Mouse (Mus musculus) heart, adult 9 months (tissue): ENCODE data around the gene Gbp8.
"Not testable (repeated sequence)": the region's sequence is repeated elsewhere in the genome, so short reads cannot be mapped to it uniquely, and the experiment has no call there.

Experiments used
- DNase-seq, 2 experiments: peaks; one replicate each; pipeline ENCODE4 v3.0.0; 2022; ENCODE audit warnings: low spot score in 2 of 2

Gene Gbp8

DNA sequence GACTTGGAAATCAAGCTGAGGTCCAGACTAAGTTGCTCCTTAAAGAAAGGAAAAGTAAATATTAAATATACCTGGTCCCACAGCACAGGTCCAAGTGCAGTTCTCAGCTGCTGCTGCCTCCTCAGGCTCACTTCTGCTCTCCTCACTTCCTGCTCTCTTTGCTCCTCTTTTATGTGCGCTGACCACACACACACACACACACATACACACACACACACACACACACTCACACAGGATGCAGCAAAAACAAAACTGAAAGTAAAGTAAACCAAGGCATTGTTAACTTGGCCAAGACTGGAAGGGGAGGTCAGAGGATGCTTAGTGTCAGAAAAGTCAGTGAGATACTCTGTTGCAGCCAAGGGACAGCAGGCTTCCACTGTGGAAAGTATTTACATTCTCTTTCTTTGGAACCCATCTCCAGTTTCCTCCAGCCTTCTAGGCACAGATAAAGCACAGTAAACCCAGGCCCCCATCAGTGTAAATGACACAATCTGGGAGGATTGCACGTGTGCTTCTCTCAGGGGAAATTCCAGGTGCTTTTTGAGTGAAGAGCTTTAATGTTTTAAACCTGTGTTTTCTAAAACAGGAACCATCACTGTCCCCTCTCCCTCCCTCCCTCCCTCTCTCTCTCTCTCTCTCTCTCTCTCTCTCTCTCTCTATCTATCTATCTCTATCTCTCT lies at the start of gene Gbp8, which contains the start of the genes Gbp9 and Gbp4:
Gbp8 (minus strand) TSS at position 132 of the 680 bp plus-strand sequence.
Gbp9 (minus strand) TSS at position 131 of the 680 bp plus-strand sequence.
Gbp4 (minus strand) TSS at position 178 of the 680 bp plus-strand sequence.
- DNase-seq: peak; percentile 52 to 54

DNA sequence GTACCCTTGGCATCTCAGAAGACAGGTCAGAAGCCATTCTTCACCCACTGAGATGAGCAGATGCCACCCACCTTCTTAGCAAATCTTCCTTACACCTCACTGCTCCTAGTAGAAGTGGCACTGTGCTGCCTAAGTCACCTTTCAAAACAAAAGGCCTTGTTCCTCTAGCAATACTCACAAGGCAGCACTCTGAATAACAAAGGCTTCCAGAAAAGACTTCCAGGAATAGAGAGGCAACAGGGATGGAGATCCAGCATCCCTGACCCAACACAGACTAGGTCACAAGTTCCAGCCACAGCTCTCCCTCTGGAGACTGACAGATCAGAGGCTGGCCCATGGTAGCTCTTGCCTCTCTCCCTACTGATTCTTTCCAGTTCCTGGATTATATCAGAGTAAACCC lies 42.1 kb upstream of the Gbp8 start:
- no peak for DNase-seq

DNA sequence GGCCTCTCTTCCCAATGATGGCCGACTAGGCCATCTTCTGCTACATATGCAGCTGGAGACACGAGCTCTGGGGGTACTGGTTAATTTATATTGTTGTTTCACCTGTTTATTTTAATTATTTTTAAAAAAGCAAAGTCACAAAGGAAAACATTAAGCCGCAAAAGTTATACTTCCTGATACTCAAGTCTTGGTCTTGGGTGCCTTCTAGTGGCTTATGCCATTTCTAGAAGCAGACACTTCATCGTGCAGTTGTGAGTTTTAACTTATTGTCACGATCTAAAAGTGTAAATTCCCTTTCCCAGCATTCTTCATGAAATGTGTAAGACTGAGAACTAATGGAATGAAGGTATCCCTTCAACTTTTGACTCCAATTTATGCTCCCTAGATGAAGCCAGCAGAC lies 17.2 kb upstream of the Gbp8 start:
- DNase-seq: no peak

DNA sequence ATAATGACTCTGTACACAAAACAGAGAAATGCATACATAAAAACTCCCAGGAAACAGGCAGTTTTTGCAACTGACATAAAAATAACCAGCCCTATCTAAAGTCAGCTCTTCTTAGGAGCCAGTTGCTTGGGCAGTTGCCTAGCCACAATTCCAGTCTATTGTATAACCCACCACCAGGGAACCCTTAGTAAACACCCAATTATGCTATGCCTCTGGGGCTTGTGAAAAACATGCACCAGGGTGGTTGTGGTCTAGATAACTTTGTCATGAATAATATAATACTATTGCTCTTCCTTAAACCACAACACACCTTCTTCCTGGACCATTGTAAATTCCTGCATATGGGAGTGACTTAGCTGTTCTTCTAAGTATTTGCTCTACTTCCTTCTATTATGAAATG lies 14.7 kb upstream of the Gbp8 start:
- DNase-seq: no peak

DNA sequence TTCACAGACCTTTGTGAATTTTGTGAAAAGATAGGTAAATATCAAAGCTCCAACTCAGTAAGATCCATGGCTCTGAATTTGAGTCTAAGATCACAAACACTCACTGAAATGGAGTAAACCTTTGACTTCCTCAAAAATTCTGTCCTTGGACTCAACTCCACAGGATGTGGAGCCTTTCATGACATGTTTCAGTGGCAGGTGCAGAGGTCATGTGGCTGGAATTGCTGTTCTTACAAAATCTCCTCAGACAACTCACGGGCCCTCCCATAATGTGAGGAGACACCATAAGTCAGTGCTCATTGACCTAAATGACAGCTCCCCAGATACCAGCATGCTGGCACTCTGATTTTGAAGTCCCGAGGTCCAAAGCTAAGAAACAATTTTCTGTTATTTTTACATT lies 8.7 kb upstream of the Gbp8 start:
- DNase-seq: not testable (repeated sequence)

DNA sequence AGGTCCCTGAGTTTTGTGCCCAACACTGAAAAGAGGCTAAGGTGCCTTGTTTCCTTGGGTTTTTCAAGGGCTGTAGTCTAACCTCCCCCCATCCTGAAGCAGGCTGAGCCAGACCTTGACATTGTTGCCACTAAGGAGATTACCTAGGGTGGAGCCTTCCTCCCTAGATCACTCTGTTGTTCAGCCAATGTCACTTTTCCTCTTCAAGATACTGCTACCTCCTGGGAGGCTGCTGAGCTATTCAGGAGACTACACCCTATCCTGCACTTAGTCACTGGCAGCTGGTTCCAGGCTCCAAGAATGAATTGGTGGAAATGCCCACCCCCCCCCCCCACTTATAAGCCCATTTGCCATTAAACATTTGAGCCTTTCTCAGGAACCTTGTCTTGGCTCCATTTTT lies 7.1 kb upstream of the Gbp8 start:
- DNase-seq: peak; percentile 59 to 87

DNA sequence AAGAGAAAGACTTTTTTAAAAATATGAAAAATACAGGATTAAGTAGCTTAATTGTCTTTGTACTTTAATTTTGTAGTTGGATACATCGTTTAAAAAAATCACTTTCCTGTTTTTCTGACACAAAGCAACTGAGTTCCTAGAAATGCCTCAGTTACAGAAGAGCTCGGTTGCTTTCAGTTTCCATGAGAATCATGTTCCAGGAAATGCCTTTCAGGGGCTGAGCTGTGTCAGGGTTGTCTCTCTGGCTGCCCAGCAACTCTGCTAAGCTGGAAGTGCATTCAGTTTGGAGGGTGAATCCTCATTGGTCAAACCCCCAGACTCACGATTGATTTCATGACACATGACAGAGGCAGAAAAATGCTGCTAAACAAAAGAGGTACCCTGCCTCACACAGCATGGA lies 6.4 kb upstream of the Gbp8 start:
- peak; percentile 31 to 64 for DNase-seq

DNA sequence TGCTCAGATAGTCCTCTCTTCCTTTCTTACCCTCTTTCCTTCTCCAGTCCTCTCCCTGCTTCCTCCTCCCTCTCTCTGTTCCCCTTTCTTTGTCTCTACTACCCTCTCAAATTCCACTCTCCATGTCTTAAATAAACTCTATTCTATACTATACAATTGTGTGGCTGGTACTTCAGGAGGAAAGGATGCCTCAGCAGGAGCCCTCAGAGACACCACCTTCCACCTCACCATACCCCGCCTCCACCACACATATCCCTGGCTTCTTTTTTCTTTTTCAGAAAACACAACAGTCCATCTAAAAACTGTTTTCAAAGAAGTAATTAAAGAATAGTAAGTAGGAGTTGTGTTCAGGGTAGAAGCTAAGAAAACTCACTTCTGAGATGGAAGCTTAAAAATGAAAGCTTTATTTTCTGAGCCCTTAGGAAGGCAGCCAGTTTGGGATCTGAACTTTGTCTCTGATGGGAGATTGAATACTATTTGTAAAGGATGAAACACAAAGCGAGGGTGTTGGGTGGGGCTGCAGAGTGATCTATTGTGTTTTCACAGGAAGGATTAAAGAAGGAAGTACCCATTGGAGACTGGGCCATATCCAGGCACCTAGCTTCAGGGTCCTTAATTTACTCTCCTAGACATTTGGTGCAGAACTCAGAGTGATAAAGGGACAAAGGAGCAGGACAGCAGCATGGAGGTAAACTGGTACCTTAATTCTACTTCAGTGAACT lies 910 bp upstream of the Gbp8 start:
- DNase-seq: not testable (repeated sequence)

DNA sequence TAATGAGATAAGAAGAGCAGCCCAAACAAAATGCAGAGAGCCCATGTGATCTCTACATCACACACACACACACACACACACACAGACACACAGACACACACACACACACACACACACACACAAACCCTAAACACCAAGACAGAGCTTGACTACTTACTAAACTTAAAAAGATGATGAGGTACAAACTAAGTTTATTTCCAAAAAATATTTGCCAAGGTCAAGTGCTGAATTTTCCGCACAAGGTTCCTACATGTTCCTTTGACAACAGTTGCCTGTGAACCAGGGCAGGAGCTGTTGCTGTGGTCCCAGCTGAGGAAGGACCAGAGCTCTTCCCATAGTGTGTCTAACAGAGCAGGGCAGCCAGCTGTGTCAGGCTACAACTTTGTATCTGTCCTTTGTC lies 434 bp downstream of the Gbp8 start:
- DNase-seq: no peak

DNA sequence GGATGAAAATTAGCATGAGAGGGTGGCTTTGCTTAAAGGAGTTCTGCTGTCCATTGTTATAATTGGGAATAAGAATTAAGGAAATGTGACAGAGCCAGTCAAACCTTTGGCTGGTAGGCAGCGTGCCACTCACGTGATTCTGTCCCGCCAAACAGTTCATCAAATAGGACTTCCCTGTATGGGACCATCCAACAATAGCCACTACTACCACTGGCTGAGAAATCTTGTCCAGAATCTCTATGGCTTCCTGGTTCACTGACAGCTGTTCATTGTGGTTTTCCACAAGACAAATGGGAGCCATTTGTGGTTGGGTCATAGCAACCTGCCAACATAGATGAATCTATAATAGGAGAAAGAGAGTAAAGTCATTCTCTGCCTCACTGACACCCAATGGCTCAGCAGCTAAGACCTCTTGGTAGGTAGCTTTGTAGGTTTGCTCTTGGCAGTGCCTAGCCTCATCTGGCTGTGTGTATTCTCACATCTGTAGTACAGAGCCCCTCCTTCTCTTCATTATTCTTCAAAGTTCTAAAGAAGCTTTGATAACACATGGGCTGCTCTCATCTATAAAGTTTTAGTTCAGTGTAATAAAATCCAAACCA lies 2.5 kb downstream of the Gbp8 start:
- DNase-seq: not testable (repeated sequence)

DNA sequence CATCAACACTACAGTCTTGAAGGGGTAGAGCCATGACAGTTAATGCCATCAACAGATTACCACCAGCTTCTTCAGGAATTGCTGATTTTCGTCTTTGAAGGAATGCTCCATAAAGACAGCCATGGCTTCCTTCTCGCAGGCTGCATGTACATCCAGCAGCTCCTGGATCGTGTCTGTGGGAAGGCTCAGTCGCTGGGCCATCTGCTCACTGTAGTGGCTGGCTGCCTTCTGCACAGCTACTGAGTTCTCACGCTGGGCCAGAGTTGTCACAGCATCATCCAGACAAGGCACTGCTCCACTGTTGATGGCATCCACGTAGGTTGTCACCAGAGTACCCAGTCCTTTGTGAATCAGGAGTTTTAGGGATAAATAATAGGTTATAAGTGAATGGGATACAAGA lies 17.6 kb downstream of the Gbp8 start:
- not testable (repeated sequence) for DNase-seq

DNA sequence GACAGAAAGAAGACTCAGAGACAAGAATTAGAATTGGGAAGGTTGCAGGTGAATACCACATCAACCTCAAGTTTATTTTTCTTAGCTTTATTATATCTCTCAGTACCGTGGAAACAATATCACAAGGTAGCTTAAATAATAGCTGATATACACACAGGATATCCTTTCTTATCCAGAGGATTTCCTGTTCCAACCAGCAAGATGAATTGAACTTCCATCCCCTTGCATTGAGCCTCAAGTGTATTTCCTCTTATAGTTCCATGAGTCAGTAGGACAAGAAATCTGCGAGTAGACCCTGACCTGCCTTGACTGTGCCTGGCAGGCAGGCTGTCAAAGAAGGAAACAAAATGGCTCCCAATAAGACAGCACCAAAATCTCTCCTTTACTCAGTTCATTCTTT lies 23.6 kb downstream of the Gbp8 start:
- DNase-seq: no peak

DNA sequence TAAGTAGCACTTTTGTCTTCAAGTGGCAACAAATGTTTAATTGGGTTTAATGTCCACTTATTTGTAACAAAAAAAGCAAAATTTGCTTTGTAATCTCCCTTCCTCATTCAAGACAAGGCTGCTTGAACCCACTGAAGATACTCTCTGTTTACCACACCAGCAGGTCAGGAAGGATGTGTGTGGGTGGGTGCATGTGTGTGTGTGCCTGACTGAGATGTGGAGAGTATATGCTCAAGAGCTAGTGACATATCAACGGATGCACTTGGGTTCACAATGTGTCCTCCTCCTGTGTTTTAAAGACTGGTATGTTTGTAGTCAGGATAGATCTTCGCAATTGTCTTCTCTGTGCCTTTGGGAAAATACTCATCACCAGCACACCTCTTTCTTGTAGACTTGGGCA lies 24.6 kb downstream of the Gbp8 start:
- no peak for DNase-seq

DNA sequence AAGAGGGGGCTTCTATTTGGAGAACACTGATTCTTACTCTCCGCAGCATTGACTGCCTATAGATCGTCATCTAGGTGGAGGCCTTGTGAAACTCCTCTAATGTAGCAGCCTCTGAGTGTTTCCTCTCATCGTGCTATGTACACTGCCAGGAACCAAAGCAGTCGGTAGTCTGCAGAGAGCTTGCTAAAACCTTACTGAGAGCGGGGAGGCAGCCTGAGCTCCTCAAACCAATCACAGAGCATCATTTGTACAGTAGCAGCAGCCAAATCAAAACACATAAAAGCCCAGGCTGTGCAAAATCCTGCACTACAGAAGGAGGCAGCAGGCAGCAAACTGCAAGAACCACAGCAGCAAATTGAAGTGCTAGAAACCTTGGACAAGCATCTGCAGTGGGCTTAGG lies 25.7 kb downstream of the Gbp8 start:
- no peak for DNase-seq

DNA sequence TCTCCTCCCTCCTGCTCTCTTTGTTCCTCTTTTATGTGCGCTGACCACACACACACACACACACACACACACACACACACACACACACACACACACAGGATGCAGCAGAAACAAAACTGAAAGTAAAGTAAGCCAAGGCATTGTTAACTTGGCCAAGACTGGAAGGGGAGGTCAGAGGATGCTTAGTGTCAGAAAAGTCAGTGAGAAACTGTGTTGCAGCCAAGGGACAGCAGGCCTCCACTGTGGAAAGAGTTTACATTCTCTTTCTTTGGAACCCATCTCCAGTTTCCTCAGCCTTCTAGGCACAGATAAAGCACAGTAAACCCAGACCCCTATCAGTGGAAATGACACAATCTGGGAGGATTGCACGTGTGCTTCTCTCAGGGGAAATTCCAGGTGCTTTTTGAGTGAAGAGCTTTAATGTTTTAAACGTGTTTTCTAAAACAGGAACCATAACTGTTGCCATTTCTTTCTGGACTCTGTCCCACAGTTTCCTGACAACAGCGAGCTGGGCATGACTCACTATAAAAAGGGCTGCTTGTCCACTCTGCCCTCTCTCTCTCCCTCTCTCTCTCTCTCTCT lies 29.0 kb downstream of the Gbp8 start:
- peak; percentile 77 to 78 for DNase-seq

DNA sequence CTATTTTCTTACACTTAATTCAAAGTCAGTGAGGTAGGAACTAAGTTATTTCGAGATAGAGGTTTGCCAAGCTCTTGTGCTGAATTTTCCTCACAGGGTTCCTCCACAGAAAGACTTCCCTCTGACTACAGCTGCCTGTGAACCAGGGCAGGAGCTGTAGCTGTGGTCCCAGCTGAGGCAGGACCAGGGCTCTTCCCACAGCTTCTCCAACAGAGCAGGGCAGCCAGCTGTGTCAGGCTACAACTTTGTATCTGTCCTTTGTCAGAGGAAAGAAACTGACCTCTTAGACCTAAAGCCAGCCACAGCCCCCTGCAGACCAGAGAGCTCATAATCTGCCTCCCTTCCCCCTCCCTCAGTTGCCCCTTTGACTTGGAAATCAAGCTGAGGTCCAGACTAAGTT lies 29.6 kb downstream of the Gbp8 start:
- peak in 1 of 2 experiments; percentile 17 for DNase-seq

DNA sequence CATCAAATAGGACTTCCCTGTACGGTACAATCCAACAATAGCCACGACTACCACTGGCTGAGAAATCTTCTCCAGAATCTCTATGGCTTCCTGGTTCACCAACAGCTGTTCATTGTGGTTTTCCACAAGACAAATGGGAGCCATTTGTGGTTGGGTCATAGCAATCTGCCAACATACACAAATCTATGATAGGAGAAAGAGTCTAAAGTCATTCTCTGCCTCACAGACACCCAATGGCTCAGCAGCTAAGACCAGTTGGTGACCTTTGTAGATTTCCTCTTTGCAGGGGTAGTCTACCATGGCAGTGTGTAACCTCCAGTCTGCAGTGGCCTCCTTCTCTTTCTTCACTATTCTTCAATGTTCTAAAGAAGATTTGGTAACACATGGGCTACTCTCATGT lies 33.7 kb downstream of the Gbp8 start:
- DNase-seq: not testable (repeated sequence)

DNA sequence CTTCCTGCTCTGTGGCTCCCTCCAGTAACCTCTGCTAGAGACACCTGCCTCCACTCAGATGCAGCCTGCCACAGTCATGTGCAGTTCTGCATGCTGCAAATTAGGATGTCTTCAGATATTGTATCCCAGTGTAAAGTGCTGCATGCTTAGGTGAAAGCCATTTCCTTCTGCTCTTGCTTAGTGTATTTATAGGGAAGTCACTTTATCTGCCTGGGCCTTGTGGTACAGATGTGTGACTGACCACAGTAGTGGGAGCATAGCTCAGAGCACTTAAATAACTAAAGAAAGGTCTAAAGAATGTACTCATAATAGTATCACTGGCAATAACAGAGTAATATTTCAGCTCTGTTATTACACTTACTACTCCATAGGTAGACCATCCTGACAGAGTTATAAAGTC lies 57.4 kb downstream of the Gbp8 start:
- no peak for DNase-seq

DNA sequence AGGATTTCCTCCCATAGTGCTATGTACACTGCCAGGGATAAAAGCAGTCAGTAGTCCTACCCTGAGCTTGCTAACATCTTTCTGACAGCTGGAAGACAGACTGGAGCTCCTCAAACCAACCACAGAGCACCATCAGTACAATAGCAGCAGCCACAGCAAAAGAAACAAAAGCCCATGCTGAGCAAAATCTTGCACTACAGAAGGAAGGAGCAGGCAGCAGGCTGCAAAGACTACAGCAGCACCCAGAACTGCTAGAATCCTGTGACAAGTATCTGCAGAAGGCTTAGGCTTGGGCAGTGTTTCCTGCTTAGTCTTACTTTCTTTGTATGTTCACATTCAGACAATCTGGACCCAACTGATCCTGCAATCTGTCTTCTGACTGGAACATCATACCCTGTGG lies 71.0 kb downstream of the Gbp8 start:
- not testable (repeated sequence) for DNase-seq

DNA sequence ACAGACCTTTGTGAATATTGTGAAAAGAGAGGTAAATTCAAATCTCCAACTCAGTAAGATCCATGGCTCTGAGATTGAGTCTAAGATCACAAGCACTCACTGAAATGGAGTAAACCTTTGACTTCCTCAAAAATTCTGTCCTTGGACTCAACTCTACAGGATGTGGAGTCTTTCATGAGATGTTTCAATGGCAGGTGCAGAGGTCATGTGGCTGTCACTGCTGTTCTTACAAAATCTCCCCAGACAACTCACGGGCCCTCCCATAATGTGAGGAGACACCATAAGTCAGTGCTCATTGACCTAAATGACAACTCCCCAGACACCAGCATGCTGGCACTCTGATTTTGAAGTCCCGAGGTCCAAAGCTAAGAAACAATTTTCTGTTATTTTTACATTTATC lies 74.9 kb downstream of the Gbp8 start:
- not testable (repeated sequence) for DNase-seq

DNA sequence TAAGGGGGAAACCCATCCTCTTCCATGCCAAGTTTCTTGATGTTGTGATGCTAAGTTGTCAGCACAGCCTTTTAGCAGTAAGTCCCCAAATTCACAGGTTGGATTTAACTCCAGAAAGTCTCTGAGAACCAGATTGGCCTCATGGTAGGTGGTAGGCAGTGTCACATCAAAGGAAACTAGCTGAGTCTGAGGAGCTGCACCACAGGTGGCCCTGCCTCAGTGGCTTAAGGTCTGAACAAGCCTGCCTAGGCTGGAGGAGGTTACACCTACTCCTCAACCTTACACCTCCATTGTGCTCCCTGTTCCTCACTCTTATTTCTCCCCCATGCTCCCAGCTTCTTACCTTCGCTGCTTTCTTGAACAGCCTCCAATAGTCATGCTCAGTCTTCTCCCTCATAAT lies 76.0 kb downstream of the Gbp8 start:
- DNase-seq: no peak

DNA sequence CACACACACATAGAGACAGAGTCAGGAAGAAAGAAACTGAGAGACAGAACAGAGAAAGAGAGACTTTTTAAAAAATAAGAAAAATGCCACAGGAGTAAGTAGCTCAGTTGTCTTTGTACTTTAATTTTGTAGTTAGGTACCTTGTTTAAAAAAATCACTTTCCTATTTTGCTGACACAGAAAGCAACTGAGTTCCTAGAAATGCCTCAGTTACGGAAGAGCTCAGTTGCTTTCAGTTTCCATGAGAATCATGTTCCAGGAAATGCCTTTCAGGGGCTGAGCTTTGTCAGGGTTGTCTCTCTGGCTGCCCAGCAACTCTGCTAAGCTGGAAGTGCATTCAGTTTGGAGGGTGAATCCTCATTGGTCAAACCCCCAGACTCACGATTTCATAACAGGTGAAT lies 76.9 kb downstream of the Gbp8 start:
- DNase-seq: not testable (repeated sequence)

DNA sequence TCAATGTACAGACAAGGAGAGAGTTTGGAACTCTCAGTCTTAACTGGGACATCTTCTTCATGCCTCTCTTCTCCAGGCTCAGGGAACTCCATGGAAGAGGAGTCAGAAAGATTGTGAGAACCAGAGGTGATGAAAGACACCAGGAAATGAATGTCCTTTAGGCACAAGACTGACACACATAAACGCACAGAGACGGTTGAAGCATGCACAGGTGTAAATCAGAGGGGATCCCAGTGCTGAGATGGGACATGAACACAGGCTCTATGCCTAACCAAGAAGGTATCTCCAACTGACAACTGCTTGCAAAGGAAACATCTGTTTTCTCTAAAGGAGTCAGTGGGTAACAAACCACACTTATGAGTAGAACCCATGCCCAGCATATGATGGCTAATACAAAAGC lies 79.1 kb downstream of the Gbp8 start:
- no peak for DNase-seq
